Mouse (Mus musculus) CH12.LX (cell line): ENCODE measurements at regions not wholly inside any gene's neighbourhood (a gene's known extent, or its start where the extent isn't known, plus 50 kb on each side); places are given as distances from the start of the nearest gene placed in this dataset.

ENCODE experiments used
- DNase-seq: peaks from one replicate; pipeline ENCODE4 v3.0.0-alpha.2; 2013; ENCODE audit errors: extremely low read depth
- H3K27ac ChIP-seq: 2 replicates; pipeline ENCODE4 v1.5.1; 2012; ENCODE audit warnings: low read depth, mild to moderate bottlenecking, control low read depth, moderate library complexity; ENCODE audit not compliant: insufficient read depth
- H3K27me3 ChIP-seq: replicated peaks from 2 replicates; pipeline ENCODE3; 2012; ENCODE audit warnings: inconsistent platforms
- H3K36me3 ChIP-seq, 2 experiments: replicated peaks in 1 of 2; 2 replicates each; pipeline versions ENCODE3 to v1.6.1; 2012; ENCODE audit warnings: inconsistent platforms in 1 of 2, low read length in 1 of 2, mild to moderate bottlenecking in 1 of 2, mixed read lengths in 1 of 2, moderate library complexity in 1 of 2; ENCODE audit not compliant: control insufficient read depth in 1 of 2, insufficient read depth in 1 of 2
- H3K4me1 ChIP-seq, 2 experiments: 2 replicates each; pipeline ENCODE4 v1.6.1; 2012; ENCODE audit warnings: inconsistent platforms in 1 of 2, moderate library complexity in 1 of 2; ENCODE audit not compliant: insufficient read depth in 2 of 2, control insufficient read depth in 1 of 2
- H3K4me2 ChIP-seq: 2 replicates; pipeline ENCODE4 v1.6.1; 2012; ENCODE audit warnings: low read depth, mild to moderate bottlenecking, control low read depth; ENCODE audit not compliant: poor library complexity, insufficient read depth, severe bottlenecking
- H3K4me3 ChIP-seq, 3 experiments: fragments of 150-350 bp in 1 of 3; sonication (generic) in 1 of 3; replicated peaks in 1 of 3; 2 replicates each; pipeline versions ENCODE3 to v1.5.1; 2011 to 2012; ENCODE audit warnings: low read depth in 2 of 3, low read length in 2 of 3, mild to moderate bottlenecking in 2 of 3, moderate library complexity in 2 of 3, control low read depth in 1 of 3, improper control_type of control experiment in 1 of 3, inconsistent platforms in 1 of 3, mixed read lengths in 1 of 3; ENCODE audit not compliant: poor library complexity in 1 of 3
- H3K79me2 ChIP-seq: replicated peaks from 2 replicates; pipeline ENCODE4 v1.6.1; 2012; ENCODE audit warnings: mild to moderate bottlenecking, moderate library complexity; ENCODE audit not compliant: control insufficient read depth, poor library complexity, insufficient read depth, severe bottlenecking; ENCODE audit errors: extremely low read depth
- H3K9ac ChIP-seq: 2 replicates; pipeline ENCODE4 v1.6.1; 2012; ENCODE audit warnings: low read depth, mild to moderate bottlenecking, control low read depth, moderate library complexity; ENCODE audit not compliant: insufficient read depth
- H3K9me3 ChIP-seq: replicated peaks from 2 replicates; pipeline ENCODE3; 2012; ENCODE audit warnings: low read length, inconsistent platforms, mixed read lengths
- BHLHE40 ChIP-seq: IDR thresholded peaks from 2 replicates; pipeline ENCODE4 v1.6.1; 2011; ENCODE audit warnings: mild to moderate bottlenecking, low read depth, low read length, improper control_type of control experiment
- CHD1 ChIP-seq: IDR thresholded peaks from 2 replicates; pipeline ENCODE4 v1.6.1; 2012; ENCODE audit warnings: low read depth, low read length, improper control_type of control experiment, inconsistent platforms
- CTCF ChIP-seq, 2 experiments: IDR thresholded peaks in 1 of 2; conservative IDR thresholded peaks in 1 of 2; 2 replicates each; pipeline ENCODE4 v1.5.1; 2011 to 2012; ENCODE audit warnings: low read depth in 2 of 2, low read length in 2 of 2, improper control_type of control experiment in 1 of 2, inconsistent platforms in 1 of 2, mild to moderate bottlenecking in 1 of 2, moderate library complexity in 1 of 2
- ELF1 ChIP-seq: IDR thresholded peaks from 2 replicates; pipeline ENCODE4 v1.6.1; 2014; ENCODE audit warnings: low read depth, mild to moderate bottlenecking, inconsistent platforms, low read length, improper control_type of control experiment
- JUN ChIP-seq: IDR thresholded peaks from 2 replicates; pipeline ENCODE4 v1.6.1; 2011; ENCODE audit warnings: low read depth, mild to moderate bottlenecking, low read length, improper control_type of control experiment, moderate library complexity; ENCODE audit not compliant: insufficient read depth
- JUND ChIP-seq: conservative IDR thresholded peaks from 2 replicates; pipeline ENCODE4 v1.6.1; 2011; ENCODE audit warnings: low read depth, low read length, improper control_type of control experiment
- MAZ ChIP-seq: IDR thresholded peaks from 2 replicates; pipeline ENCODE4 v1.6.1; 2012; ENCODE audit warnings: low read depth, mild to moderate bottlenecking, inconsistent platforms, low read length, improper control_type of control experiment, moderate library complexity
- MEF2A ChIP-seq: IDR thresholded peaks from 2 replicates; pipeline ENCODE4 v1.6.1; 2014; ENCODE audit warnings: low read depth, mild to moderate bottlenecking, inconsistent platforms, low read length, improper control_type of control experiment, borderline replicate concordance
- MXI1 ChIP-seq: IDR thresholded peaks from 2 replicates; pipeline ENCODE4 v1.6.1; 2011; ENCODE audit warnings: mild to moderate bottlenecking, low read depth, low read length, improper control_type of control experiment
- MYC ChIP-seq: IDR thresholded peaks from 2 replicates; pipeline ENCODE4 v1.6.1; 2011; ENCODE audit warnings: low read depth, mild to moderate bottlenecking, improper control_type of control experiment, low read length
- NRF1 ChIP-seq: IDR thresholded peaks from 2 replicates; pipeline ENCODE4 v1.6.1; 2014; ENCODE audit warnings: low read depth, mild to moderate bottlenecking, inconsistent platforms, low read length, improper control_type of control experiment, moderate library complexity
- PAX5 ChIP-seq: IDR thresholded peaks from 2 replicates; pipeline ENCODE4 v1.6.1; 2012; ENCODE audit warnings: low read length, inconsistent platforms, mixed read lengths
- POLR2A ChIP-seq: IDR thresholded peaks from 2 replicates; pipeline ENCODE4 v1.6.1; 2011; ENCODE audit warnings: low read depth, mild to moderate bottlenecking, improper control_type of control experiment, low read length
- RAD21 ChIP-seq: IDR thresholded peaks from 2 replicates; pipeline ENCODE4 v1.6.1; 2011; ENCODE audit warnings: low read depth, mild to moderate bottlenecking, low read length, improper control_type of control experiment, moderate library complexity
- SIN3A ChIP-seq: IDR thresholded peaks from 2 replicates; pipeline ENCODE4 v1.6.1; 2012; ENCODE audit warnings: low read length, improper control_type of control experiment, inconsistent platforms
- SMC3 ChIP-seq: IDR thresholded peaks from 2 replicates; pipeline ENCODE4 v1.6.1; 2011; ENCODE audit warnings: low read depth, low read length, improper control_type of control experiment
- TBP ChIP-seq: conservative IDR thresholded peaks from 2 replicates; pipeline ENCODE4 v1.6.1; 2011; ENCODE audit warnings: low read depth, low read length, improper control_type of control experiment
- UBTF ChIP-seq: IDR thresholded peaks from 2 replicates; pipeline ENCODE4 v1.6.1; 2012; ENCODE audit warnings: low read depth, mild to moderate bottlenecking, inconsistent platforms, low read length, improper control_type of control experiment, moderate library complexity
- USF1 ChIP-seq: IDR thresholded peaks from 2 replicates; pipeline ENCODE4 v1.6.1; 2014; ENCODE audit warnings: low read depth, mild to moderate bottlenecking, inconsistent platforms, low read length, improper control_type of control experiment
- USF2 ChIP-seq: conservative IDR thresholded peaks from 2 replicates; pipeline ENCODE4 v1.6.1; 2011; ENCODE audit warnings: low read depth, low read length, improper control_type of control experiment
- ZC3H11A ChIP-seq: IDR thresholded peaks from 2 replicates; pipeline ENCODE4 v1.6.1; 2012; ENCODE audit warnings: low read depth, mild to moderate bottlenecking, inconsistent platforms, low read length, improper control_type of control experiment
- ZKSCAN1 ChIP-seq: IDR thresholded peaks from 2 replicates; pipeline ENCODE4 v1.6.1; 2012; ENCODE audit warnings: low read depth, inconsistent platforms, low read length, improper control_type of control experiment, borderline replicate concordance
- ZMIZ1 ChIP-seq: IDR thresholded peaks from 2 replicates; pipeline ENCODE4 v1.6.1; 2012; ENCODE audit warnings: low read depth, mild to moderate bottlenecking, inconsistent platforms, low read length, improper control_type of control experiment
- ZNF384 ChIP-seq: IDR thresholded peaks from 2 replicates; pipeline ENCODE4 v1.6.1; 2012; ENCODE audit warnings: low read depth, low read length, improper control_type of control experiment, inconsistent platforms
- dilution Hi-C: fragments of 300-500 bp; cut with MboI; formaldehyde crosslinking; loops from 2 replicates; pipeline ENCODE4 v1.14.3; 2020; ENCODE audit warnings: low sequenced_read_pairs; ENCODE audit not compliant: extremely low pct_unique_long_range_greater_than_20kb, extremely low pct_ligation_motif_present
- in situ Hi-C: fragments of 300-500 bp; cut with MboI; formaldehyde crosslinking; loops from 3 replicates; pipeline ENCODE4 v1.14.3; 2019; ENCODE audit warnings: low sequenced_read_pairs, low pct_ligation_motif_present, low pct_unique_long_range_greater_than_20kb, mixed read lengths

DNA sequence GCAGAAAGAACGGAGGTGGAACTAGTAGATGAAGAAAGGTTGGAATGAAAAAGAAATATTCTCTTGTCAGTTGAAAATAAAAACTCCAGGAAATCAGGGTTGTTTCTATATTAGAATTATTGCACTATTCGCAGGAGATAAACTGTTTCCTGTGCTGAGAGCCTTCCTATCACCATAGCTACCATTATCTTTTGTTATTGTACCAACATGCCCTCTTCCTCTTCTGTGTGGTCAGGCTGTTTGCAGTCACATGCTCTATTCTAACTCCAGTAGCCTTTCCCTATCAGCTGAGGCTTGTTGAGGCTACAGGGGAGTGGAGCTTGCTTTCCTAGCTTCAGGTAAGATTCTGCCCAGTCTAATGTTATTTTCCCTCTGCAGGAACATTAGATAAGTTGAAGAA, 263.0 kb upstream of the Mad2l1 start:
- Histone ChIP-seq H3K27me3 (no peaks in the 10 kb centered on the region), H3K27ac (no peak overlapping the region), H3K9me3 (no peaks in the 10 kb centered on the region), H3K4me2 (no peak overlapping the region), H3K79me2 (no peaks in the 10 kb centered on the region), H3K4me3 (no peak overlapping the region), H3K9ac (no peak overlapping the region)
- in situ Hi-C loops, result no loop called here
- TF ChIP-seq ZC3H11A (no peak), USF2 (no peak), MAZ (no peak), SIN3A (no peak), MXI1 (no peak), MYC (no peak)
- TF ChIP-seq, all 38 proteins: peak for 0
- dilution Hi-C loops, result no loop called here
- peak; percentile 3 for DNase-seq
- Histone ChIP-seq H3K4me1 (peaks cover 0 to 7% of the 10 kb centered on the region in 2 experiments; a peak in 2 of 4 replicates), H3K36me3 (no peaks in the 10 kb centered on the region)

DNA sequence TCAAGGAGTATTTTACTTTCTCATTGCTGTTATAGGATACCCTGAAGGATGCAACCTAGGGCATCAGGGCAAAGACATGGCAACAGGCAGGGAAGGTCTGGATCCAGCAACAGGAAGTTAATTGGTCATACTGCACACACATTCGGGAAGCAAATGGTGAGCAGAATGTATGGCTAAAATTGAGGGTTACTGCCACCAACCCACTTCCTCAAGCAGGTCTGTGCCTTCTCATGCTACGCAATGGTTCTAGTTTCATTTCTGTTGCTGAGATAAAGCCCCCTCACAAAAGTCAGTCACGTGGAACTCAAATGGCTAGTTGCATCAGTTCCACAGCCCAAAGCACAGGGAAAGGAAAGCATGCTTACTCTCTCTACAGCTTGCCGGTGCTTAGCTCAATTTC, 260.5 kb upstream of the Mad2l1 start:
- peak; percentile 5 for DNase-seq
- no peaks in the 10 kb centered on the region for H3K27me3 ChIP-seq
- H3K27ac ChIP-seq, result no peak overlapping the region

DNA sequence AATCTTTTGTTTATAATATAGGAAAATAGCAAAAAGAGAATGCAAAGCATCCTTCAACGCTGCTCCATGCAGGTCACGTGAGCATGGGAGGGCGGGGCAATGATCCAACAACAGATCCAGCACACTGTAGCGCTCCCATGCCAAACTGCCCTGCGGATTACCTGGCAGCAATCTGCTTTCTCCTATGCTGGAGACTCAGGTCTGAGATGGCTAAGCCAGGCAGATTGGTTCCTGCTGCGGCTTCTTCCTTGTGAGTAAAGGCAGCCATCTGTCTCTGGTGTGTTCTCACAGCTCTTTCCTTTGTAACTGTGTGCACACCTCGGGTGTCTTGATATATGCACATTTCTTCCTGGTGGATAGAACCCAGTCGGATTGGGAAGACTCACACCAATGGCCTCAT, 254.5 kb upstream of the Mad2l1 start:
- no peak overlapping the region for H3K4me3 ChIP-seq
- no peak for DNase-seq
- H3K4me1 ChIP-seq, result no peaks in the 10 kb centered on the region
- no peaks in the 10 kb centered on the region for H3K9me3 ChIP-seq
- no peak overlapping the region for H3K4me2 ChIP-seq
- no peaks in the 10 kb centered on the region for H3K36me3 ChIP-seq
- H3K9ac ChIP-seq, result no peak overlapping the region
- TF ChIP-seq ZKSCAN1, result no peak
- no peak for TF ChIP-seq BHLHE40
- no peak for TF ChIP-seq CHD1
- TF ChIP-seq UBTF, result no peak
- no peak for TF ChIP-seq ZNF384
- no peak for TF ChIP-seq SMC3
- no peak for TF ChIP-seq RAD21
- no peak for TF ChIP-seq TBP
- no peak for TF ChIP-seq PAX5
- no peak for TF ChIP-seq ZMIZ1
- TF ChIP-seq USF1, result no peak
- dilution Hi-C loops (no loop called here), in situ Hi-C loops (no loop called here)
- H3K27me3 ChIP-seq, result no peaks in the 10 kb centered on the region
- H3K27ac ChIP-seq, result no peak overlapping the region
- H3K79me2 ChIP-seq, result no peaks in the 10 kb centered on the region

More for the DNA sequence above, 260.5 kb upstream of the Mad2l1 start:
- no peaks in the 10 kb centered on the region for H3K9me3 ChIP-seq
- no peak overlapping the region for H3K4me2 ChIP-seq
- H3K36me3 ChIP-seq, result no peaks in the 10 kb centered on the region
- peaks cover 0 to 7% of the 10 kb centered on the region in 2 experiments; a peak in 2 of 4 replicates for H3K4me1 ChIP-seq
- H3K79me2 ChIP-seq, result no peaks in the 10 kb centered on the region
- H3K4me3 ChIP-seq, result no peak overlapping the region
- dilution Hi-C loops (no loop called here), in situ Hi-C loops (no loop called here)
- TF ChIP-seq USF1 (no peak), ZKSCAN1 (no peak), CTCF (conservative IDR thresholded peaks at IDR 0.05 in 1 of 2, IDR thresholded peaks at IDR 0.05 in 1 of 2; ENCODE audit: low read depth in 2 of 2, low read length in 2 of 2) (no peak), MEF2A (no peak), NRF1 (no peak), TBP (no peak), POLR2A (no peak), UBTF (no peak), ZNF384 (no peak), JUND (no peak), MAZ (no peak), USF2 (no peak), JUN (no peak), SIN3A (no peak), ELF1 (no peak)
- H3K9ac ChIP-seq, result no peak overlapping the region
